Mouse (Mus musculus): Measurements from ENCODE around the gene Klkb1.

DNA sequence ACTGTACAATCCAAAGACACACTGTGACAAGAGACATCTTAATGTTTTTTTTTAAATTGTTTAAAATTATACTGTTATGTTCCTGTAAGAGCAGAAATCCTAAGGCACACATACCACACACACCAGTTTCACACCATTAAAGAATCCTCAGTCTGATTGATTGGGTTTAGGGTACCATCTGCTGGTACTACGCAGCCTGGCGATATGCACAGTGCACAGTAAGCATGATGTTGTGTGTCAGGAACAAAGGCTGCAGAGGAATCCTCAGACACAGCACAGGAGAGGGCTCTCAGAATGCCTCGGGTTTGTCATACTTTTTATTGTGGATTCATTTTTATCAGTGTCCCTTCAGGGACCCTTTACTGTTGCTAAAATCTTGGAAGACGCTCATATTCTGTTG lies 20.3 kb downstream of the Klkb1 start:
- no peak for TF ChIP-seq POLR2A (IDR thresholded peaks at IDR 0.05; ENCODE audit: borderline replicate concordance, extremely low read depth, insufficient read depth, insufficient read length, poor library complexity, severe bottlenecking)
- no peak for TF ChIP-seq CTCF (IDR thresholded peaks at IDR 0.05; ENCODE audit: borderline replicate concordance, extremely low read depth, insufficient read depth, insufficient read length)
